Mouse (Mus musculus): ENCODE measurements at regions not wholly inside any gene's neighbourhood (a gene's known extent, or its start where the extent isn't known, plus 50 kb on each side); places are given as distances from the start of the nearest gene placed in this dataset.
"Not testable (repeated sequence)": the region's sequence is repeated elsewhere in the genome, so short reads cannot be mapped to it uniquely, and the experiment has no call there.

DNA sequence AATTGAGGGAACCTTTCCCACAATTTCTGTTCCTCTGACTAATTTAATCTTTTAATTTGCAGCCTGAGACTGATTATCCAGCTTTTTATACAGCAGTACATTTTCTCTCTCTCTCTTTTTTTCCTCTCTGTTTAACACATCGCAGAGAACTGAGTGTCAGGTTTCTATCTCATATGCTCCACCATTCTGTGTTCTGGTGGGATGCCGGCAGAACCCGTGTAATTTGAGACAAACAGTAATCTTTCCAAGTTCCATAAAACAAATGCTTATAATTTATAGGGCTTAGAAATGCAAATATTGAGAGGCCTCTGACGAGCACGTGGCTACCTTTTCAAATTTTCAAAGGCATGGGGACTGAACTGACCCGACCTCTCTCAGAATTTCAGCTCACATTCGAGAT is 59.1 kb downstream of the Zbtb18 start:
- Histone ChIP-seq H3K4me3 (no peak overlapping the region), H3K36me3 (ENCODE audit: control insufficient read depth, insufficient read depth) (no peaks in the 10 kb centered on the region), H3ac (ENCODE audit: control insufficient read depth, insufficient read length) (no peak overlapping the region), H3K4me2 (ENCODE audit: low read depth) (no peak overlapping the region), H3K27me3 (ENCODE audit: control insufficient read depth, insufficient read depth, insufficient read length) (no peaks in the 10 kb centered on the region), H3K79me2 (ENCODE audit: control insufficient read depth, insufficient read depth) (no peaks in the 10 kb centered on the region)
- TF ChIP-seq POLR2A (IDR thresholded peaks at IDR 0.05; ENCODE audit: insufficient read length, low read depth) (no peak), TCF12 (IDR thresholded peaks at IDR 0.05; ENCODE audit: insufficient read depth, poor library complexity, severe bottlenecking) (no peak), USF1 (IDR thresholded peaks at IDR 0.05; ENCODE audit: low read depth) (no peak), REST (IDR thresholded peaks at IDR 0.05; ENCODE audit: insufficient read depth, insufficient read length) (no peak), SRF (IDR thresholded peaks at IDR 0.05; ENCODE audit: control insufficient read depth, insufficient read length, low read depth) (no peak), MYOG (IDR thresholded peaks at IDR 0.05; ENCODE audit: control insufficient read depth in 1 of 3, insufficient read depth in 1 of 3, insufficient read length in 2 of 3, low read depth in 2 of 3) (no peak), E2F4 (IDR thresholded peaks at IDR 0.05; ENCODE audit: insufficient read depth) (no peak), POLR2AphosphoS2 (IDR thresholded peaks at IDR 0.05; ENCODE audit: insufficient read length, low read depth) (no peak), MYOD1 (IDR thresholded peaks at IDR 0.05; ENCODE audit: control insufficient read depth in 1 of 3, insufficient read length in 2 of 3, low read depth in 2 of 3) (no peak), MAX (IDR thresholded peaks at IDR 0.05; ENCODE audit: low read depth) (no peak), TCF3 (IDR thresholded peaks at IDR 0.05; ENCODE audit: insufficient read length, low read depth) (no peak), CEBPB (IDR thresholded peaks at IDR 0.05; ENCODE audit: insufficient read depth, poor library complexity, severe bottlenecking) (no peak)

DNA sequence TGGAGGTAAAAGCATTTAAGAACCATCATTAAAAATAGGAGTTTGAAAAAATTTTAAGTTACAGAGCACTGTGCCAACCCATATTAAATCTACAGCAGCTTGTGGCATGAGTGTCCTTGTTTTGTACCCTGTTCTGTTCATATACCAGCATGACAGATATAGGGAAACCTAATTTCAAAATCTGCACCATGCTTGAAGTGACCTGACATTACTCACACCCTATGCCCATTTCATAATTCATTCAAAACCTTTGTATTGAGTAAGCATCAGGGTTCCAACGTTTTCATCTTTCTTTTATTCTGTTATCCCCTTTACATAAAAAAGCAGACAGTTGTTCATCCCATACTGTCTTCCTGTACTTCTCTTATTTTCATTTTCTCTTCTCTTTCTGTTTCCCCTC is 61.8 kb downstream of the Zbtb18 start:
- Histone ChIP-seq H3K36me3 (ENCODE audit: control insufficient read depth, insufficient read depth) (no peaks in the 10 kb centered on the region), H3ac (ENCODE audit: control insufficient read depth, insufficient read length) (no peak overlapping the region), H3K4me3 (no peak overlapping the region), H3K79me2 (ENCODE audit: control insufficient read depth, insufficient read depth) (no peaks in the 10 kb centered on the region), H3K4me2 (ENCODE audit: low read depth) (no peak overlapping the region), H3K27me3 (ENCODE audit: control insufficient read depth, insufficient read depth, insufficient read length) (peaks cover 5% of the 10 kb centered on the region)
- TF ChIP-seq E2F4 (IDR thresholded peaks at IDR 0.05; ENCODE audit: insufficient read depth) (no peak), POLR2A (IDR thresholded peaks at IDR 0.05; ENCODE audit: insufficient read length, low read depth) (no peak), CEBPB (IDR thresholded peaks at IDR 0.05; ENCODE audit: insufficient read depth, poor library complexity, severe bottlenecking) (no peak), SRF (IDR thresholded peaks at IDR 0.05; ENCODE audit: control insufficient read depth, insufficient read length, low read depth) (no peak), REST (IDR thresholded peaks at IDR 0.05; ENCODE audit: insufficient read depth, insufficient read length) (no peak), MYOD1 (IDR thresholded peaks at IDR 0.05; ENCODE audit: control insufficient read depth in 1 of 3, insufficient read length in 2 of 3, low read depth in 2 of 3) (no peak), TCF3 (IDR thresholded peaks at IDR 0.05; ENCODE audit: insufficient read length, low read depth) (no peak), TCF12 (IDR thresholded peaks at IDR 0.05; ENCODE audit: insufficient read depth, poor library complexity, severe bottlenecking) (no peak), USF1 (IDR thresholded peaks at IDR 0.05; ENCODE audit: low read depth) (no peak), POLR2AphosphoS2 (IDR thresholded peaks at IDR 0.05; ENCODE audit: insufficient read length, low read depth) (no peak), MAX (IDR thresholded peaks at IDR 0.05; ENCODE audit: low read depth) (no peak), MYOG (IDR thresholded peaks at IDR 0.05; ENCODE audit: control insufficient read depth in 1 of 3, insufficient read depth in 1 of 3, insufficient read length in 2 of 3, low read depth in 2 of 3) (no peak)

DNA sequence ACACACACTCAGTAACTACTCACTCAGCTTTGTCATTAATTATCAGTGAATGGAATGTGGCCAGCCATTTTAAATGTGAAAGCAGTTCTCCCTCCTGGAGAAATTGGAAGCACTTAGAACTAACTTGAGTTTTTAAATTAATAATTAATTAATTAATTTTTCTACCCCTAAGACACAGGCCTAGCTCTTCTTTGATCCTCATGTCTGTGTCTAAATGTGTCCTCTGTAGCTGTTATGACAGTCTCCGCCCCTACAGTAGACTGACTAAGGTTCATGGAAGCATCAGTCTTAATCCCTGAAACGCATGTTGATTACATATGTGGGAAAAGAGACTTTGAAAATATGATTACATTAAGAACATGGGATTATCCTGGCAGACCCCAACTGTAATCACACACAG is 62.6 kb downstream of the Zbtb18 start:
- H3K4me2 ChIP-seq (ENCODE audit: low read depth) = no peak overlapping the region
- TF ChIP-seq USF1 (IDR thresholded peaks at IDR 0.05; ENCODE audit: low read depth) (no peak), MYOD1 (IDR thresholded peaks at IDR 0.05; ENCODE audit: control insufficient read depth in 1 of 3, insufficient read length in 2 of 3, low read depth in 2 of 3) (no peak), CEBPB (IDR thresholded peaks at IDR 0.05; ENCODE audit: insufficient read depth, poor library complexity, severe bottlenecking) (no peak), REST (IDR thresholded peaks at IDR 0.05; ENCODE audit: insufficient read depth, insufficient read length) (no peak), MYOG (IDR thresholded peaks at IDR 0.05; ENCODE audit: control insufficient read depth in 1 of 3, insufficient read depth in 1 of 3, insufficient read length in 2 of 3, low read depth in 2 of 3) (no peak), SRF (IDR thresholded peaks at IDR 0.05; ENCODE audit: control insufficient read depth, insufficient read length, low read depth) (no peak), TCF12 (IDR thresholded peaks at IDR 0.05; ENCODE audit: insufficient read depth, poor library complexity, severe bottlenecking) (no peak), MAX (IDR thresholded peaks at IDR 0.05; ENCODE audit: low read depth) (no peak)
- no peak overlapping the region for H3ac ChIP-seq (ENCODE audit: control insufficient read depth, insufficient read length)
- no peaks in the 10 kb centered on the region for H3K79me2 ChIP-seq (ENCODE audit: control insufficient read depth, insufficient read depth)
- no peak overlapping the region for H3K4me3 ChIP-seq
- no peaks in the 10 kb centered on the region for H3K36me3 ChIP-seq (ENCODE audit: control insufficient read depth, insufficient read depth)
- peaks cover 9% of the 10 kb centered on the region for H3K27me3 ChIP-seq (ENCODE audit: control insufficient read depth, insufficient read depth, insufficient read length)

DNA sequence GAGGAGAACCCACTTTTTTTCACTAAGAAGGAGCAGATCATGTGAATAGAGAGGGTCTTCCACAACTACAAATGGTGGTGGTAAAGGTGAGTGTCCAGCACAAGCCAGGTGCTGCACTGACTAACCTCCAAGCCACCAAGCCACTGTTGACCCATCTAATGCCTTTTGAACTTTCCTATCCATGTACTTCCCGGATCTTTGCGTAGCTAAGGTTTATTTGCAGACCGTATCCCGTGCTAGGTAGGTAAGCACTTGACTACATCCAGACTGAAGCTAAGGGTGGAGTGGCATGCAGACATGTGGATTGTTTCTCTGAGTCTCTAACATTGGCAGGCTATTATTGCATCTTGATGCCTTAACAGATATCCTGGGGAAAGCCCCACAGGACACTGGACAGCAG is 65.2 kb downstream of the Zbtb18 start:
- H3K79me2 ChIP-seq (ENCODE audit: control insufficient read depth, insufficient read depth); H3K27me3 ChIP-seq (ENCODE audit: control insufficient read depth, insufficient read depth, insufficient read length); H3ac ChIP-seq (ENCODE audit: control insufficient read depth, insufficient read length); H3K4me2 ChIP-seq (ENCODE audit: low read depth); H3K36me3 ChIP-seq (ENCODE audit: control insufficient read depth, insufficient read depth); H3K4me3 ChIP-seq: not testable (repeated sequence)

DNA sequence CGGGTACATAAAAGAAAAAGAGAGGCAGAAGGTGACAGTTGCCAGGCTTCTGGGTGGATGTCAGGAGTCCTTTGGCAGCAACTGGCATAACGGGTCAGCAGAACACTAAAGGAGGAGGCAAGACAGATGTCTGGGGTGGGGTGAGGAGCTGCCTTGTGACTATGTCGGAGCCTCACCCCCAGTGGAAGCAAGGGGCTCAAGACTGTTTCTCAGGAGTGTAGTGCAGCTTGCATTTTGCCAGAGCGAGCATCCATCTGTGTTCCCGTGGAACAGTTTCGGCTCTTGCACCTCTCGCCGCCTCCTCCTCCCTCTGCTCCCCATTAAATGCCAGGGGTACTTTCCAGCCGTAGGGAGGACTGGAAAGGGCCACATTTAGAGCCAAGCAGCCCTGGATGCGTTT is 67.6 kb downstream of the Zbtb18 start:
- no peaks in the 10 kb centered on the region for H3K36me3 ChIP-seq (ENCODE audit: control insufficient read depth, insufficient read depth)
- H3ac ChIP-seq (ENCODE audit: control insufficient read depth, insufficient read length) = no peak overlapping the region
- H3K79me2 ChIP-seq (ENCODE audit: control insufficient read depth, insufficient read depth) = no peaks in the 10 kb centered on the region
- peaks cover 9% of the 10 kb centered on the region for H3K27me3 ChIP-seq (ENCODE audit: control insufficient read depth, insufficient read depth, insufficient read length)
- no peak for TF ChIP-seq MYOG (IDR thresholded peaks at IDR 0.05; ENCODE audit: control insufficient read depth in 1 of 3, insufficient read depth in 1 of 3, insufficient read length in 2 of 3, low read depth in 2 of 3)
- no peak for TF ChIP-seq SRF (IDR thresholded peaks at IDR 0.05; ENCODE audit: control insufficient read depth, insufficient read length, low read depth)
- no peak for TF ChIP-seq MAX (IDR thresholded peaks at IDR 0.05; ENCODE audit: low read depth)
- no peak overlapping the region for H3K4me2 ChIP-seq (ENCODE audit: low read depth)
- no peak overlapping the region for H3K4me3 ChIP-seq
